Mouse (Mus musculus) hematopoietic stem cell, adult 5-6 weeks (primary cell): ENCODE measurements at regions not wholly inside any gene's neighbourhood (a gene's known extent, or its start where the extent isn't known, plus 50 kb on each side); places are given as distances from the start of the nearest gene placed in this dataset.

Experiments used
- ATAC-seq, 2 experiments: fragments of 125-278 bp in 1 of 2; replicated peaks in 1 of 2; 2 replicates each; pipeline ENCODE4 v1.8.0; 2016 to 2017; ENCODE audit warnings: inconsistent platforms in 2 of 2, mild to moderate bottlenecking in 2 of 2, moderate number of reproducible peaks in 2 of 2, low read depth in 1 of 2, moderate TSS enrichment in 1 of 2; ENCODE audit not compliant: low FRiP score in 2 of 2, poor library complexity in 2 of 2, severe bottlenecking in 2 of 2, insufficient read depth in 1 of 2, low TSS enrichment in 1 of 2

- no peak for ATAC-seq
These were observed 149.4 kb upstream of the Cdkn2b start for GRCm38 (mm10) chr4:89460170-89460762.

- no peak for ATAC-seq
These were observed 148.5 kb upstream of the Cdkn2b start for GRCm38 (mm10) chr4:89459346-89459666.

- ATAC-seq: peak; percentile 54 to 59
These were observed 147.9 kb upstream of the Cdkn2b start for GRCm38 (mm10) chr4:89458628-89459345.

GRCm38 (mm10) chr4:89457861-89458260 is 147.0 kb upstream of the Cdkn2b start:
- peak in 1 of 2 experiments; percentile 48; a peak in 1 of 4 replicates for ATAC-seq

DNA sequence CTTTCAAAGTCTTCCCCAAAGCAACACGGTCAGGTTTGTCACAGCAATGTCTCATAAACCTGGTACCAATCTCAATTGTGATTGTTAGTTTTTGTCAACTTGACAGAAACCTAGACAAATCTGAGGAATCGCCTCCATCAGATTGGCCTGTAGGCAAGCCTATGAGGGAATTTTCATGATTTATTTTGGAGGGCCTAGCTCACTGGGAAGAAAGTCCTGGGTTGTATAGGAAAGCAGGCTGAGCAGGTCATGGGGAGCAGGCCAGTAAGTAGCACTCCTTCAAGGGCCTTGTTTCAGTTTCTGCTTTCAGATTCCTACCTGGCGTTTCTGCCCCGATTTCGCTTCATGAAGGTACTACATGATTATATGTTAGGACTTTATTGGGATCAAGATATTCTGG is 144.1 kb upstream of the Cdkn2b start:
- ATAC-seq: no peak

GRCm38 (mm10) chr4:89453051-89453450 is 142.2 kb upstream of the Cdkn2b start:
- ATAC-seq: no peak

GRCm38 (mm10) chr4:89451741-89452140 is 140.9 kb upstream of the Cdkn2b start:
- ATAC-seq: no peak

- no peak for ATAC-seq
These were observed 136.1 kb upstream of the Cdkn2b start for GRCm38 (mm10) chr4:89446765-89447487.

DNA sequence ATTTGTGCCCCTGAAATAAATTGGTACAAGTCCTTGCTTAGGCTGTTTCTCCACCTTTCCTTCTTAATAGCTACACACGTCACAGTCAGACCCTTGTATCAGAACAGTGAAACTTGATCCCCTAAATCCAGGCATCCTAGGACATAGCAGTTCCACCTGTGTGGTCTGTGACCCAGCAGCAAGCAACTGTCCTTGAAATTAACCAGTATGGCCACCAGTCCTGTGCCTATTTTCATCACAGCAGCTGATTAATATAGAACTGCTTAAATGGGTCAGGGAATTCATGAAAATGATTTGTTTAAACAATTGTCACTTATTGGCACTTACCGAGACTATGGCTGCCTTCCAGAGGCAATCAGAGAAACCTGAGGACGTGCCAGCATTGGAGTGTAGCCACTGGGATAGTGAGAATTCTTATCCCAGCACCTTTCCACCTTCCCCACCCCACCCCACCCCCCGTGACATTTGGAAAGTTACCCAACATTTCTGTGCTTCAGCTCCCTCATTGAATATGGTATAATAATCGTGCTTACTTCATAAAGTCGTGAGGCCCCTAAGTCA is 135.4 kb upstream of the Cdkn2b start:
- ATAC-seq: no peak

DNA sequence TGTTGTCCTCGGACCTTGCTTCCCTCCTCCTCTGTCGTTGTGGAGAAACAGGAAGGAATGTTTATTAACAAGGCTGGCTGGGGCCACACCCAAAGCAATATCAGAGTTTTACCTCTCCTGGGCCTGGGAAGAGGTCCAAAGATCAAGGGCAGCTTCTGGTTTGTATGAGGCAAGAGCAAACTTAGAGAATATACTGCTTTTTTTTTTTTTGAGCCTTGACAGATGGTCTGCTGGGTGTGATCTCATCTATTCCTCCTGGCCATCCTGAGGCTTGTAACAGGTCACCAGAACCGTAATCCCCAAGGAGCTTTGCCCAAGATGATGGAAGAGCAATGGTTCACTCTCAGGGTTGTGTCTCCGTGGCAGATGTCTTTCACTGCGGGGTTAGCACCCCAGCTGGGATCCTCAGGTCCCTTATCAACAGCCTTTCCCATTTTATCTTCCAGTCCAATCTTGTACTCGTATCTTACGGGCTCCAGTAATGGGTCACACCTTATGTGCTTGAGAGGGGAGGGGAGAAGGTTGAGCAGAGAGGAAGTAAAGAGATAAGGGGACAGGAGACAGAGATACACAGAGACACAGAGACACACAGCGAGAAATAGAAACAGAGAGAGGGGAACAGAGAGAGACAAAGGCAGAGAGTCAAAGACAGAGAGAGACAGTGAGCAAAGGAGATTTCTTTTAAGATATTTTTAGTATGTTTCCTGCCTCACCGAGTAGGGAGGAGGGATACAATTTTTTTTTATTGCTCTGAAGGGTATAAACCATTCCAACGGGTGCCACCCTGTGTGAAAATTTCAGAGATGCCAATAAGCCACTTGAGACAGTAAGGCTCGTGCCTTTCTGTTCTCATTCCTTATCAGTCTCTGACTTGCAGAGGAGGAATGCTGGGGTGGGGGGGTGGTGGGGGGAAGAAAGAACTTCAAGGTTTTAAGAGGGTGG is 134.6 kb upstream of the Cdkn2b start:
- ATAC-seq: no peak

- no peak for ATAC-seq
These were observed 131.7 kb upstream of the Cdkn2b start for GRCm38 (mm10) chr4:89442526-89442925.

GRCm38 (mm10) chr4:89440821-89441220 is 130.0 kb upstream of the Cdkn2b start:
- ATAC-seq: no peak

DNA sequence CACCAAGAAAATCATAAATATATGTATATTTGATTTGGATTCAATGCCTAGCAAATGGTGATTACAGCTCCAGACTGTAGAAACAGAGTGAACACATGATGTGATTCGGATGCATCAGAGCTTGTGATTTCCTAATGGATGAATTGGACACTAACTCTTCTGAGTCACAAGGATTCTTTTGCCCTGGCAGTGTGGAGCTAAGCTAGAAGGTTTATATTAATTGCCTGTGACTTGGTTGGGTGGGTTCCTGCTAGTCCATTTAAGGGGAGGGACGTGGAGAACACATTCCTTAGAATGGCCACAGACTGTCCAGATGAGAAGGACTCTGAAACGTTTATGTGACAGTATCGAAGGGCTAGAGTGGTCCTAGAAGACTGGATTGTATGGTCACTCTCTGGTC is 129.5 kb upstream of the Cdkn2b start:
- no peak for ATAC-seq

- ATAC-seq: no peak
These were observed 127.8 kb upstream of the Cdkn2b start for GRCm38 (mm10) chr4:89438665-89439064.

- no peak for ATAC-seq
These were observed 125.9 kb upstream of the Cdkn2b start for GRCm38 (mm10) chr4:89436764-89437163.

DNA sequence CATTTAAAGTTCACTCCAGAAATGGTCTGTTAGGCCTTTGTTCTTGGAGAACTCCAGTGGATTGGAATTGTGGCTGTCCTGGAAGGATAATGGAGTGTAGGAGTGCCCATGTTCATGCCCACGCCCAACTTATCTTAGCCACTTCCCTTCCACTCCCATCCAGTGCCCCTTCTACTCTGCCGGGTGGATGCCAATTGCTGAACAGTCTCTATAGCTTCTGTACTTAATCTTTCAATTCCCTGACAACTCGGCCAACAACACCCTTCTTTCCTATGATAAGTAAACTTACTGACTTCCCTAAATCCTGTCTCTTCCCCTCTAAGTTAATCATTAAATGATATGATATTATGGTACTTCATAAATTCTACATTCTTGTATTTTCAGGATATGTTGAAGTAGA is 123.3 kb upstream of the Cdkn2b start:
- no peak for ATAC-seq

- no peak for ATAC-seq
These were observed 122.7 kb upstream of the Cdkn2b start for GRCm38 (mm10) chr4:89433528-89433927.
